Mouse (Mus musculus) retina, embryonic 14.5 days (tissue): Measurements from ENCODE around the gene Zfp637.
"Not testable (repeated sequence)": the region's sequence is repeated elsewhere in the genome, so short reads cannot be mapped to it uniquely, and the experiment has no call there.

ENCODE experiments used
- DNase-seq: peaks from one replicate; pipeline ENCODE4 v3.0.0-alpha.2; 2015; ENCODE audit warnings: low spot score

The Zfp637 gene

DNA sequence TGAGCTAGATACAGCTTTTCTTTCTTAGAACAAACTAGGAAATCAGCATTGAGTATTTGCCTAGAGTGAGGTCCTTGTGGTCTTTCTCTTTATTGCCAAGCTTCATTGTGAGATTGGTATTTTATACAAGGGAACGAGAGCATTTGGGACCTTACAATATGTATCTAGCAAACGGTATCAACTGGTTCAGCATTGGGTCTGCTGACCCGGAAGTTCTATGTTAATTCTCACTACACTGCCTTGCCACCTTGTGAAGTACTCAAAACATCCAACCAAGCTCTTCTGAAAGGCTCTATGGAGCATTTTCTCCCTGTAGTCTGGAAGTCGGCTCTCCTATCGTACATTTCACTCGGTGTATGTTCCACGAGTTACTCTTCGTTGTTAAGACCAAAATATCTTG, 22.8 kb downstream of the Zfp637 start:
- DNase-seq: no peak

GRCm38 (mm10) chr6:117868187-117868586, 27.2 kb downstream of the Zfp637 start:
- DNase-seq: no peak

- DNase-seq: no peak
These were observed 30.1 kb downstream of the Zfp637 start for GRCm38 (mm10) chr6:117871034-117871433.

DNA sequence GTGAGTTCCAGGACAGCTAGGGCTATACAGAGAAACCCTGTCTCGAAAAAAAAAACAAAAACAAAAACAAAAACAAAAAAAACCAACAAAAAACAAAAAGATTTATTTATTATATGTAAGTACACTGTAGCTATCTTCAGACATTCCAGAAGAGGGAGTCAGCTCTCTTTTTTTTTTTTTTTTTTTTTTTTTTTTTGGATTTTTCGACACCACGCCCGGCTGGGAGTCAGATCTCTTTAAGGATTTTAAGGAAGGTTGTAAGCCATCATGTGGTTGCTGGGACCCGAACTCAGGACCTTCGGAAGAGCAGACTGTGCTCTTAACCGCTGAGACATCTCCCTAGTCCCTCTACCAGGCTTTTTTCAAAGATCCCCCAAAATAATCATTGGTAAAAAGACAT, 32.5 kb downstream of the Zfp637 start:
- not testable (repeated sequence) for DNase-seq

GRCm38 (mm10) chr6:117874621-117875281, 33.8 kb downstream of the Zfp637 start:
- no peak for DNase-seq

GRCm38 (mm10) chr6:117878700-117879407, 37.9 kb downstream of the Zfp637 start:
- peak; percentile 85 for DNase-seq

DNA sequence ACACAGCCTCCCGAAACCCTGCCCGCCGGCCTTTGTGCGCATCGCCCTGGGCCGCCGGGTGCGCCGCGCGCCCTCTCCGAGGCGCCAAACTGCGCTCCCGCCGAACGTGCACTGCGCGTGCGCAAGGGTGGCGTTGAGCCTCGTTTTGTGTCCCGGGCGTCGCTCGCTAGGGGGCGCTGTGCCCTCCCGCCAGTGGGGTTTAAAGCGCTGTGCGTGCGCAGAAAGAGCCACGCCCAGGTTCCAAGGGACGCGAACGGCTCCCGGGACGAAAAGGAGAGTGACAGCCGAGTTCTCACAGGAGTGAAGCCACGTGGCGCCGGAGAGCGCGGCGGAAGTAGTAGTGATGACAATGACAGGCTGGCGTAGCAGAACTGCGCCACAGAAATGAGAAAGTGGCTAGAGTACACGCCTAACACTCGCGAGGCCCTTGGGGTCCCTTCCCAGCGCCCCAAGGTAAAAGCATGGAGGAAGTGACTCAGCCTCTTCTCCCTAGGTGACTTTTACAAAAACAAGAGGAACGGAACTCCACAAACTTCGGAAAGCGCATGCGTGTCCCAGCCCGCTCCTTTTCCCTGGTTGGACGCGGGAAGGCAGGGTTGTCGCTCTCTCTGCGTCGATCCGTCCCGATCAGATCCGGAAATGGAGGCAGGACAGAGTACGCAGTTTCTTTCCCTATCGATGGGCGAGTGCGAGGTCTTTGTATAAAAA, 38.6 kb downstream of the Zfp637 start:
- peak; percentile 99 for DNase-seq

GRCm38 (mm10) chr6:117880394-117880838, 39.4 kb downstream of the Zfp637 start:
- DNase-seq: no peak

DNA sequence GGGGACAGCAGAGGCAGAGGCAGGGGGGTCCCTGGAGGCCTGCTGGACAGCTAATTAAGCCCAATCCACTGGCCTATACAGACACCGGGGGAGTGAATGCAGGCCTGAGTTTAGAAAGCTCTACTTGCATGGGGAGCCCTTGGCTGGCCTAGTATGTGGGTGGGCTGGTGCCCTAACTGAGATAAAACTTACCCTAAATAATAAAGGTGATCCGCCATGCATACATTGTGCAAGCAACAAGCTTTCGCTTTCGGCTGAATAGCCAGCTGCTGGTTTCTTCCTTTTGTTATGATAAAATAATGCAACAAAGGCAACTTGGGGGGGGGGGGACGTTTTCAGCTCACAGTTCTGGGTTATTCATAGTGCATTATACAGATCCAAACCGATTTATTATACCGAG, 40.2 kb downstream of the Zfp637 start:
- no peak for DNase-seq

DNA sequence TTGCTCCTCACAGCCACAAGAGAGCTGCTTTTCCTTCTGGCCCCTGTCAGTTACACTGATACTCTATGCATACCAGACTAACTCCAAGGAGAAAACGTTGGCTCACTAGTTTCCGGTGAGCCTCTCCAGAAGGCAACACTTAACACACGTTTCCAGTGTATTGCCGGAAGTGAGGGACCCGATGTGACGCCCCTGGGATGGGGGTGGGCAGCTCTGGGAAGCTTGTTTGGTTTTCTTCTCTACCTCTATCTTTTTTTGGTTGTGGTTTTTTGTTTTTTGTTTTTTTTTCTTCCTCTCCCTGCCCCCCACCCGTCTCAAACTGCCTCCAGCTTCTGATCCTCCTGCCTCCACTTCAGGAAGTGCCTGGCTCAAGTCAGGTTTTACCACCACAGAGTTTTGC, 41.0 kb downstream of the Zfp637 start:
- DNase-seq: no peak

GRCm38 (mm10) chr6:117885943-117886342, 45.0 kb downstream of the Zfp637 start:
- DNase-seq: no peak

DNA sequence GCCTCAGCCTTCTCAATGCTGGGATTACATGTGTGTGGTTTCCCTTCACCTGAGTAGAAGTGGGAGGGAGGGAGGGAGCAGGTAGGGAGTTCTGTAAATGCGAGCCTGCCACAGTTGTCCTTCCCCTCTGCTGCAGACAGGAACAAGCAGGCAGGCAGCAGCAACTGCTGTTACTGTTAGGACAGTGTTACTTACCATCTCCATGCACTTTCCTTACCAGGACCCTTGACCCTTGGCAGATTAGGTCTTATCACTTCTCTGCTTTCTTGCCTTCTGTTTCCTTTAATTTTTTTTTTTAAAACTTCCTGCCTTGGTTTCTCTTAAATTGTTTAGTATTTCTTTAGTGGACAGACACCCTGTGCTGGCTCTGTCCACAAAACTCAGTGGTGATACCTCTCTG, 47.1 kb downstream of the Zfp637 start:
- no peak for DNase-seq

- peak; percentile 51 for DNase-seq
These were observed 47.7 kb downstream of the Zfp637 start for GRCm38 (mm10) chr6:117888642-117889096.

GRCm38 (mm10) chr6:117890257-117890656, 49.3 kb downstream of the Zfp637 start:
- no peak for DNase-seq

DNA sequence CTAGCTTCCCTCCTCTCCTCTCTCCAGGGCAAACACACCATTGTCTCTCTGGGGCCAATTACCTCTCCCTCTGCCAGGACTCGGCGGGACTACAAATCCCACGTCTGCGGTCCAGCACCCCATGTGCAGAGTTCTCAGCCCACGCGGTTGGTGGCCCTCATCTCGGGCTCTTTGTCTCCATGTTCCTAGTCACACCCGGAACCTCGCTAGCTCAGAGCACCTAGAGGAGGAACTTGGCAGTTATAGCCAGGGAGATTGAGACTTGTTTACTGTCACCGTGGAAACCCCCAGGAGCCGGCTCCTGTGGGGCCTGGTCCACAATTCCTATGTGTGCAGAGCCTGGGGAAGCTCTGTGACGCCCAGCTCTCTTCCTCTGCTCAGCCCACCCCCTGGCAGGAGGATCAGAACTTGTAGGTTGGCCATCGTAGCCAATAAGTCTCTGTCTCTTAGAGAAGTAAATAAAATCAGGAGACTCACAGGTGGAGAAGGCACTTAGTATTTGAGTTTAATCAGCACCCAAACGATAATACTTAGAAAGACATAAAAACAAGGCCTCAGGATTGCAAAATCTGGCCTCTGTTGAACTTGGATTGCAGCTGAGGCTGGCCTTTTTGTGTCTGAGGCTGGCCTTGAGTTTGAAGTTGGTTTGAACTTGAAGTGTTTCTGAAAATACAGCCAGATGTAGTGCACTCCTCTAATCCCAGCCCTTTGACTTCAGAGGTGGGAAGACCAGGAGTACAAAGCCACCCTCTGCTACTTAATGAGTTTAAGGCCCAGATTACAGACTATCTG, 50.6 kb downstream of the Zfp637 start:
- DNase-seq: no peak

DNA sequence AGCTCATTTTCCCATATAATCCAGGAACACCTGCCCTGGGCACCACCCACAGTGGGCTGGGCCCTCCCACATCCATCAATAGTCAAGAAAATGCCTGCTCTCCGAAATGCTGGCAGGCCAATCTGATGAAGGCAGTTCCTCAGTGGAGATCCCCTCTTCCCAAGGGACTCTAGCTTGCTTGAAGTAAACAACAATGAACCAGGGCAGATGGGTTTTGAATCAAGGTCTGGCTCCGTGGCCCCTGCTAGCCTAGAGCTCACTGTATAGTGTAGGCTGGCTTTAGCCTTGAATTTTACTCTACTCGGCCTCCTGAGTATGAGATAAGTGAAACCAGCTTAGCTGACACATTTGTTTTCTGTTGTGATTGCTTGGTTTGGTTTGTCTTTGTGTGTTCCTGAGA, 51.4 kb downstream of the Zfp637 start:
- no peak for DNase-seq

- no peak for DNase-seq
These were observed 52.5 kb downstream of the Zfp637 start for GRCm38 (mm10) chr6:117893435-117893834.
